Mouse (Mus musculus) CD8-positive naive resting alpha-beta T cell, adult 2 months (primary cell): ENCODE data around the gene Gatad2a.

Experiments used
- DNase-seq, 2 experiments: peaks; one replicate each; pipeline ENCODE4 v3.0.0; 2022; ENCODE audit warnings: low read depth in 2 of 2, low spot score in 2 of 2

The Gatad2a gene

DNA sequence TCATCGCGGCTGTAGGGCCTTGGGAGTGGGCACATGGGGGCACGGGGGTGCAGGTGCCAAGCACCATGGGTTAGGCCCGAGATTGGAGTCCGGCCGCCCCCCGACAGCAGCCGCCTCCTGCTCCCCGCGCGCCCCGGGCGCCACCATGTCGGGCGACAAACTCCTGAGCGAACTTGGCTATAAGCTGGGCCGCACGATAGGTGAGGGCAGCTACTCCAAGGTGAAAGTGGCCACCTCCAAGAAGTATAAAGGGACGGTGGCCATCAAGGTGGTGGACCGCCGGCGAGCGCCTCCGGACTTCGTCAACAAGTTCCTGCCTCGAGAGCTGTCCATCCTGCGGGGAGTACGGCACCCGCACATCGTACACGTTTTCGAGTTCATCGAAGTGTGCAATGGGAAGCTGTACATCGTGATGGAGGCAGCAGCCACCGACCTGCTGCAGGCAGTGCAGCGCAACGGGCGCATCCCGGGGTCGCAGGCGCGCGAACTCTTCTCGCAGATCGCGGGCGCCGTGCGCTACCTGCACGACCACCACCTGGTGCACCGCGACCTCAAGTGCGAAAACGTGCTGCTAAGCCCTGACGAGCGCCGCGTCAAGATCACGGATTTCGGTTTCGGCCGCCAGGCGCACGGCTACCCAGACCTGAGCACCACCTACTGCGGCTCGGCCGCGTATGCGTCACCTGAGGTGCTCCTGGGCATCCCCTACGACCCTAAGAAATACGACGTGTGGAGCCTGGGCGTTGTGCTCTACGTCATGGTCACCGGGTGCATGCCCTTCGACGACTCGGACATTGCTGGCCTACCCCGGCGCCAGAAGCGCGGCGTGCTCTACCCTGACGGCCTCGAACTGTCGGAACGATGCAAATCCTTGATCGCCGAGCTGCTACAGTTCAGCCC, 93.8 kb downstream of the Gatad2a start, which contains the start of the genes Tssk6, Ndufa13 and Yjefn3:
Gene Tssk6 (plus strand): TSS at position 22 of the 900 bp plus-strand sequence.
Gene Ndufa13 (minus strand): TSS at position 396 of the 900 bp plus-strand sequence.
Gene Yjefn3 (minus strand): TSS at position 550 of the 900 bp plus-strand sequence.
- peak in 1 of 2 experiments; percentile 37 for DNase-seq

DNA sequence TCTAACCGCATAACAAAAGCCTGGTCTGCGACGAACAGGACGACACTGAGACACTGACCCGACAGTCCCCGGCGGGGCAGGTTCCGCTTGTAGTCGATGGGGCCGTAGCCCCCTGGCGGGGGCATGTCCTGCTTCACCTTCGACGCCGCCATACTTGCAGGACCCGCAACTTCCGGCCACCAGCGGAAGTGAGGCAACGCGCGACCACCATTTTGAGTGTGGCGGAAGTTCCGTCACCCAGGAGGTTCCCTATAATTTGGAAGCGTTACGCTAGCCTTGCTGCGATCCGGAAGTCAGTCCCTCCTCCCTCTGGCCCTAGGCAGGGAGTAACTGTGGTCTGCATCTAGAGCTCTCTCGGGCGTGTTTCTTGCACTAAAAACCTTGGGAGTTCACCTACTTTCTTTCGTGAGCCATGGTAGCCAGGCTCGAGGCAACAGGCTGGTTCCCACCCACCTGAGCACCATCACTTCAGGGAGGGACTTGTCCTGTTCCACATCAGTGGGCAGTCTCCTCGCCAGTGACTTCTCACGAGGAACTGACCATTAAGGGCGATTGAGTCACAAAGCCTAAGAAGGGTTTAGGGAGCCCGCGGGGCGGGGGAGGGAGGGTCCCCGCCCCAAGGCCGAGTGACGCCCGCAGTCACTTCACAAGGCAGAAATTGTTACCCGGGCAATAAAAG, 94.6 kb downstream of the Gatad2a start:
- DNase-seq: peak; percentile 95 to 97

DNA sequence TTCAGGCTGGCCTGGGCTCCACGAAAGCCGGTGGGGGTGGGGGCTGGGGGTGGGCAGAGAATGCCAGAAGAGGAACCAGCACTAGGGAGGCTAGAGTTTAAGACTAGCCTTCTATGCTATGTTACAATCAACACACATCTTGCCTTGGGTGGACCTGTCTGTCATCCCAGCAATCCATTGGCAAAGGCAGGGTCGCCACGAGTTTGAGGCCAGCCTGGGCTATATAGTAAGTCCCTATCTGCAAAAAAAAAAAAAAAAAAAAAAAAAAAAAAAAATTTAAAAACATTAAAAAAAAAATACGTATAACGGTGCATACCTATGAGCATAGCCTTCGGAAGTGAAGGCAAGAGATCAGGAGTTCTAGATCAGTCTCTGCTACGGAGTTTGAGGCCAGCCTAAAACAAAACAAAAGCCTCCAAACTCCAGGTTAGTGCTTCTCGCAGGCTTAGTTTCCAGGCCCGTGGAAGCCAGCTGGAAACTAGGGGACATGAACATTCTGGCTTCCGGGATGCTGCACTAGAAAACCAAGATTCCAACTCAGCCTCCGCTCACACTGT, 95.2 kb downstream of the Gatad2a start:
- DNase-seq: no peak

- no peak for DNase-seq
These were observed 96.3 kb downstream of the Gatad2a start for GRCm38 (mm10) chr8:69899876-69900275.

GRCm38 (mm10) chr8:69897857-69898256, 98.3 kb downstream of the Gatad2a start:
- no peak for DNase-seq

- no peak for DNase-seq
These were observed 100.3 kb downstream of the Gatad2a start for GRCm38 (mm10) chr8:69895772-69896451.

DNA sequence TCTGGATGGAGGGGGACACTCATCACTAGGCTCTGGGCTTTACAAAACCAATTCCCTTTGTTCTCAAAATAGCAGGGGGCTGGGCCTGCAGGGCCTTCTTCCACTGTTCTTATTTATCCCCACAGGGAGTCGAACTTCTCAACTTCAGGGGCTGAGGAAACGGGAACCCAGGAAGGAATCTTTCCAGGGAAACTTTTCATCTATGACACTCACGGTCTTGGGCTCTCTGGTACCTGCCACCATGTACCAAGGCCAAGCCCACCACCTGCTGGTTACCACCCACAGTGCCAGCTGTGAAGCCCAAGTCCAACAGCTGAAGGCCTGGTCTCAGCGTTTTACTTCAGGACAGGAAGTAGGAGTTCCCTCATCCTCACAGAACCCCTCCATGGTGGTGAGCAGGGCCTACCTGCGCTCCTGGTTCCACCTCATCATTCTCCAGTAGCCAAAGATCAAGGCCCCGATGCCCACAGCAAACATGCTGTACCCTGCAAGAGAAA, 101.3 kb downstream of the Gatad2a start:
- no peak for DNase-seq

- DNase-seq: peak; percentile 53 to 55
These were observed 102.3 kb downstream of the Gatad2a start for GRCm38 (mm10) chr8:69893863-69894262.

GRCm38 (mm10) chr8:69890813-69891241, 105.4 kb downstream of the Gatad2a start:
- DNase-seq: no peak

- DNase-seq: no peak
These were observed 107.3 kb downstream of the Gatad2a start for GRCm38 (mm10) chr8:69888902-69889301.

DNA sequence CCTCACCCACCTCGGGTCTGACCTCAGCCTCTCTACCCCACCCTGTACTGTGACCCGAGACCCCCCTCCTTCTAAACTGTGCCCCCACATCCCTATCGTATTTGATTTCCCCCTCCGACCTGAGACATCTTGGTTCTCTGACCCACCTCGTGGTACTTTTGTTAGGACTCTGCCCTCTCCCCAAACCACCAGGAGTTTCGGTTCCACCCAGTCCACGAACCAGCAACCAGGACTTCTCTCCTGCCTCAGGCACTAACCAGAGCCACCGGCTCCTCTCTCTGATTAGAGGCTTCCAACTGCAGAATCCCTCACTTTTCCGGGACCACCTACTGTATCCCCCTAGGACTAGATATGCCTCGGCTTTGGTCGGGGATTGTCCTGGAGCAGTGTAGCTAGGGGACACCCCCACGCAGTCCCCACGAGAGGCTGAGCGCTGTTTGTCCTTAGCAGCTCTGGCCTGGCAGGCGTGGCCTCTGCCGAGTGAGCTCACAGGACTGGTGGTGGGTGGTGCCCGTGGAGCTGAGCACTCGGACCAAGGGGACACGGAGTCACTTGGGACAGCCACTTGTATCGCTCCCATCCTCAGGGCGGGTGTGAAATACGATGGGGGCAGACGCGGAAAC, 107.8 kb downstream of the Gatad2a start:
- DNase-seq: no peak

DNA sequence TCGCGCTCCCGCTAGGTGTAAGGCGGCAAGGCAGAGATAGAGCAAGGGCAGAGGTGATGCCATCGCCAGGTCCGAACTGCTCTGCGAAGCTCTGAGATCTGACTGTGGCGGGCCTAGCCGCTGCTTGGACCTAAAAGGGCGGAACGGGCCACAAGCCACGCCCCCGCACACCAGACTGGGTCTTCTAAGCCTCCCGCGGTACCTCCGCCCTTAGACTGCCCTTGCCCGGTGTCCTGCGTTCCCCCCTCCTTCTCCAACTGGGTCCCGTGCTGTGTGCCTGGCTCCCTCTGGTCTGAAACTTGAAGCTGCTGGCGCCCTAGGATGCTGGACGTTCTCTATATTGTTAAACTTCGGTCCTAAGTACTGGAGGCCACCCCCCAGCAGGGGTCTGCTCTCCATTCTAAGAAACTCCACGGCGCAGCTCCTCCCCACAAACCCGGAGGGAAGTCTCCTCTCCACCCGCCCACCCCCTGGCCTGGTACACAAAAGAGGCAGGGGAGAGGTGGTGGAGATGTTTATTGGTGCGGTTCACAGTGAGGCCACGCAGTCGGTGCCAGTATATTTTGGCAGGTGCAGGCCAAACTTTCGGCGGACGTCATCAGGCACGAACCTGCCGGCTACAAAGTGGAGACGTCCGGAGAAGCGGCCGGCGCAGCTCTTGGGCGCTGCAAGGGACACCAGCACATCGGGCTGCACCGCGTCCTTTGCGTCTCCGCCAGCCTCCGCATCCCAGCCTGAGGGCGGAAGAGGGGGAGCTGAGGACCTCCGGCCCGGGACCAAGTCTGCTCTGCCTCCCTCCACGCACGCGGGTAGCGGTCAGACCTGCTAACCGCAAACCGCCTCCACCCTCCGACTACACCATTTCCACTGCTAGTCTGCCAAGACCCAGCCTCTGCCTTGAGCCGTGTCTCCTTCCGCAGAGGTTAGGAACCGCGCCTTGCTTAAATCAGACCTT, 108.6 kb downstream of the Gatad2a start, which contains the start of gene Cilp2:
Gene Cilp2 (minus strand): TSS at position 399 of the 955 bp plus-strand sequence.
- DNase-seq: no peak

DNA sequence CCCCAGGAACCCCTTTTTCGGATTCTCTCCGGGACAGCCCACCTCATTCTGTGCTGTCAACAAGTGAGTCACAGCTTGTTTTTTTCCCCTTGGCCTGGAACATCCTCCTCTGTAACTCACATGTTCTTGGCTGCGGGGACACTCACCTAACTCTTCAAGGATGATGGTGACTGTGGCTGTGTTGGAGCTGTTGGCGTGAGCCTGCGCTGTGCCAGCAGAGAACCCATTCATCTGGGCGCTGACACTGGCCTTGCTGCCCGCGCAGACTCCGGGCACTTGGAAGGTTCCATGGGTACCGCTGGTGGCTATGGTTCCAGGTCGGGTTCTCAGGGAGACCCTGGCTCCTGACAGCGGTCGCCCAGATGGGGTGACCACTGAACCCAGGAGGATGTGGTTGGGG, 112.0 kb downstream of the Gatad2a start:
- DNase-seq: no peak

- DNase-seq: no peak
These were observed 113.2 kb downstream of the Gatad2a start for GRCm38 (mm10) chr8:69882833-69883600.

DNA sequence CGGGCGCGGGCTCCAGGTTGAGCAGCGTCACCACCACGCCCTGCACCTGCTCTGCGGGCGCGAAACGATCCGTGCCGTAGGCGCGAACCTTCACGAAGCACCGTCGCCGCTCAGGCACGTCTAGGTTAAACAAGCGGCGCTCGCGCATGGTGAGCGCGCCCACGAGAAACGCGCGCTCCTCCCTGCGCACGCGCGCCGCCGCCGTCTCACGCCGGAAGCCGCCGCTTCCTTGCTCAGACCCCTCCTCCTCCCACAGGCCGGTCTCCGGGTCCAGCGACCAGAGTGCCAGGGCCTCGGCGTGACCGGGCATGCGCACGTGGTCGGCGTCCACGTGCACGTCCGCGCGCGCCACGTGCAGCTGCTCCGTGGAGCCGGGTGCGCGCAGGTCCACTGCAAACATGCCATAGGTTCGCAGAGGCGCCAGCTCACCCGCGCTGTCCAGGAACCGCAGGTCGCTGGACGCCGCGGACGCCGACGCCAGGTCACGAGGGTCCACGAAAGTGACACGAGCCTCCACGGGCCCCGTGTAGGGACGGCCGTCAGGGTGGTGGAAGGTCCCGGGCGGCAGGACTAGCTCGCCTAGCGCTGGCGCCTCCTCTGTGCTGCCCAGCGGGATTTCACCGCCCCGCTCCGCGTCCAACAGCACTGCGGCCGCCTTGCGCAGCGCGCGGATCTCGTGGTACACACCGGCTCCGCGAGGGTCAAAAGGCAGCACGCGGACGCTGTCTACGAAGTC, 114.0 kb downstream of the Gatad2a start:
- DNase-seq: no peak

DNA sequence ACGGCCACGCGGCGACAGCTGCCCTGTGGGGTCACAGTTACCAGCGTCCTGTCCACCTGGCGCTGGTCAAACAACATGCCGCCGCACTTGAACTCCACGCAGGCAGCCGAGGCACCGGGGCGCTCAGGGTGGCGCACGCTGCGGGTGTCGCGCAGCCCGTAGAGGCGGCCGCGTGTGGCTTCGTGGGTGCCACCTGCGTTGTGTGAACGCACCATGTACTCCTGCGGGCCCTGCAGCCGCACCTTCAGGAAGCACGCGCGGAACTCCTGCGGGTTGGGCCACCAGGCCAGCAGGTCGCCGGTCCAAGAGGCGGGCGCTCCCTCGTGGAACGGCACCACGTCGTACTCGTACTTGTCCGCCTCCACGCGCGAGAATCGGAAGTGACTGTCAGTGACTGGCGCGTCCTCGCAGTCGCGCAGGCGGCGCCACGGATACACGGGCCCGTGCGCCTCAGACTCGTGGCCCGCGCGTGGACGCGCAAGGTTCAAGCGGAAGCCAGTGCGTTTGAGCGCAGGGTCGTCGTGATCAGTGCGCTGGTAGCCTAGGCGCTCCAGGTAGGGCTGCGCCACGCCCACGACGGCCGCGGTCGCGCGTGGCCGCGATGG, 114.8 kb downstream of the Gatad2a start:
- no peak for DNase-seq

DNA sequence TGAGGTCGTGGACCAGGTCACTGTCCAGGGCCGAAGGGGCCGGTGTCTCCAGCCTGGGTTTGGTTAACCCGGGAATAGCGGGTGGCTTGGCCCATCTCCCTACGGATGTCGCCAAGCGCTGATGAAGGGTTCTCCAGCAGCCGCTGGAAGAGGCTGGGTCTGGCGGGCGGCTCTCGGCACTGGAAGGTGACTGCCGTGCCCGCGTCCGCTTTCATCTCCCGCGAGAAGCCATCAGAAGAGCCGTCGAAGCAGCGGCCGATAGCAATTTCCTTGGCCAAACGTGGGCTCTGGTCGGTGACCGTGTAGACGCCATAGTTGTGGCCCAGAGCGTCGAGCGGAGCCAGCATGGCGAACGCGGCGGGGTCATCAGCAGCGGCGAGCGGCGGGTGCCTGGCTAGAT, 115.3 kb downstream of the Gatad2a start:
- DNase-seq: no peak
